In genomic region chr6:142346181-142347110, GRCm38 (mm10) we compare ENCODE assay signal across 8 mouse cellular contexts. TPM values are rescaled to one million over a fixed set of nuclear protein-coding genes. Genes with fewer than 3 reads are reported as not detected.
DNase-seq lines count a peak whose midpoint lies in the region; ATAC-seq lines count a peak whose summit lies in the region.

No protein-coding gene starts in this region.

- DNase-seq in kidney, postnatal 4 days = no peak
- DNase-seq in T-cell, adult 2 months (ENCODE audit: low spot score) = peak; percentile 6
- DNase-seq in hindbrain, embryonic 14.5 days (ENCODE audit: low spot score) = no peak
- no peak for DNase-seq in midbrain, embryonic 14.5 days
- no peak for DNase-seq in yolk sac, embryonic 10.5 days (ENCODE audit: low spot score)
- no peak for DNase-seq in frontal cortex, postnatal 10 days (ENCODE audit: low spot score in 2 of 2)
- DNase-seq in gastrocnemius, postnatal 25 days = no peak

- 56% methylated on average over 12 of the region's 12 CpGs for WGBS in kidney, embryonic 14.5 days
- 64% methylated on average over 12 of the region's 12 CpGs for WGBS in hindbrain, embryonic 14.5 days
- whole genome bisulfite sequencing in midbrain, embryonic 14.5 days = 63% methylated on average over 12 of the region's 12 CpGs

- H3K9me3 ChIP-seq in kidney, embryonic 14.5 days (ENCODE audit: control insufficient read depth, low read length) = no peaks in the 10 kb centered on the region
- no peaks in the 10 kb centered on the region for H3K9me3 ChIP-seq in hindbrain, embryonic 14.5 days (ENCODE audit: control insufficient read depth, low read length)
- H3K9me3 ChIP-seq in midbrain, embryonic 14.5 days (ENCODE audit: control insufficient read depth, low read length) = no peaks in the 10 kb centered on the region

- H3K36me3 ChIP-seq in kidney, embryonic 14.5 days (ENCODE audit: control insufficient read depth, insufficient read depth, low read length) = peaks cover 17% of the 10 kb centered on the region
- peaks cover 37% of the 10 kb centered on the region for H3K36me3 ChIP-seq in hindbrain, embryonic 14.5 days (replicated peaks; ENCODE audit: control insufficient read depth, insufficient read depth)
- peaks cover 26% of the 10 kb centered on the region for H3K36me3 ChIP-seq in midbrain, embryonic 14.5 days (ENCODE audit: control insufficient read depth, insufficient read depth, low read length)

- peak overlapping the region; percentile 75 for H3K4me3 ChIP-seq in kidney, embryonic 14.5 days (ENCODE audit: low read length)
- peak overlapping the region; percentile 76 for H3K4me3 ChIP-seq in hindbrain, embryonic 14.5 days (replicated peaks; ENCODE audit: low read length)
- H3K4me3 ChIP-seq in midbrain, embryonic 14.5 days (replicated peaks; ENCODE audit: low read depth, low read length) = peak overlapping the region; percentile 74

- no peaks in the 10 kb centered on the region for H3K27me3 ChIP-seq in kidney, embryonic 14.5 days (ENCODE audit: control insufficient read depth, insufficient read depth, low read length)
- no peaks in the 10 kb centered on the region for H3K27me3 ChIP-seq in hindbrain, embryonic 14.5 days (ENCODE audit: control insufficient read depth, insufficient read depth, low read length)
- H3K27me3 ChIP-seq in midbrain, embryonic 14.5 days (ENCODE audit: control insufficient read depth, insufficient read depth, low read length) = no peaks in the 10 kb centered on the region

- H3K9ac ChIP-seq in kidney, embryonic 14.5 days (ENCODE audit: low read depth, low read length) = peak overlapping the region; percentile 57; the same call in 1 of the 2 replicates
- peak overlapping the region; percentile 67 for H3K9ac ChIP-seq in hindbrain, embryonic 14.5 days
- peak overlapping the region; percentile 57 for H3K9ac ChIP-seq in midbrain, embryonic 14.5 days (replicated peaks; ENCODE audit: low read length)

- peak overlapping the region; percentile 49 for H3K4me2 ChIP-seq in kidney, embryonic 14.5 days (replicated peaks; ENCODE audit: low read depth, low read length)
- H3K4me2 ChIP-seq in hindbrain, embryonic 14.5 days (replicated peaks) = peak overlapping the region; percentile 65
- H3K4me2 ChIP-seq in midbrain, embryonic 14.5 days (ENCODE audit: low read length) = peak overlapping the region; percentile 67

- no peaks in the 10 kb centered on the region; the same call in 1 of the 2 replicates for H3K4me1 ChIP-seq in kidney, embryonic 14.5 days (ENCODE audit: control insufficient read depth, insufficient read depth, low read length)
- peaks cover 7% of the 10 kb centered on the region; the same call in 1 of the 2 replicates for H3K4me1 ChIP-seq in hindbrain, embryonic 14.5 days (replicated peaks; ENCODE audit: control insufficient read depth, insufficient read depth, low read length)
- peaks cover 4% of the 10 kb centered on the region; the same call in 1 of the 2 replicates for H3K4me1 ChIP-seq in midbrain, embryonic 14.5 days (ENCODE audit: control insufficient read depth, insufficient read depth, low read length)

- no peak overlapping the region for H3K27ac ChIP-seq in kidney, embryonic 14.5 days (ENCODE audit: low read depth, low read length)
- H3K27ac ChIP-seq in hindbrain, embryonic 14.5 days = 0 out of 2 replicates have a peak overlapping the region, but pooled peaks have one; percentile 84
- H3K27ac ChIP-seq in midbrain, embryonic 14.5 days (replicated peaks; ENCODE audit: low read depth, low read length) = no peak overlapping the region; the same call in 1 of the 2 replicates

- no peak for ATAC-seq in kidney, embryonic 14.5 days (ENCODE audit: low FRiP score, low TSS enrichment)
- ATAC-seq in hindbrain, embryonic 14.5 days (ENCODE audit: low FRiP score) = no peak
- no peak for ATAC-seq in midbrain, embryonic 14.5 days (ENCODE audit: low FRiP score, low TSS enrichment)

RNA-seq across cellular contexts. Expression of gene Pyroxd1, which starts 1.0 kb away (rescaled TPM):
- 17.3 and 19.6 TPM in 2 replicates for polyA plus RNA-seq in kidney, embryonic 14.5 days (2014; fragmentation: Nextera tagmentation; extraction: Ambion mirVana)
- 20.3 and 21.1 TPM in 2 replicates for polyA plus RNA-seq in hindbrain, embryonic 14.5 days (2014; fragmentation: Nextera tagmentation; extraction: Ambion mirVana)
- 22.3 and 25.0 TPM in 2 replicates for polyA plus RNA-seq in midbrain, embryonic 14.5 days (2014; fragmentation: Nextera tagmentation; extraction: Ambion mirVana)
- 1 to 10 TPM; 5.9 to 8.0 TPM for total RNA-seq in gastrocnemius, postnatal 25 days (2021)

RNA-seq across cellular contexts. Expression of gene Slco1a5, which starts 23.7 kb away (rescaled TPM):
- polyA plus RNA-seq in kidney, embryonic 14.5 days (2014; fragmentation: Nextera tagmentation; extraction: Ambion mirVana) = 0.12 TPM in 1 of 2 replicates, not detected in the other
- polyA plus RNA-seq in hindbrain, embryonic 14.5 days (2014; fragmentation: Nextera tagmentation; extraction: Ambion mirVana) = 0.40 and 0.75 TPM in 2 replicates
- 0.32 and 0.57 TPM in 2 replicates for polyA plus RNA-seq in midbrain, embryonic 14.5 days (2014; fragmentation: Nextera tagmentation; extraction: Ambion mirVana)
- not detected for total RNA-seq in gastrocnemius, postnatal 25 days (2021)

RNA-seq across cellular contexts. Expression of gene Recql, which starts 40.4 kb away (rescaled TPM):
- 18.3 and 30.8 TPM in 2 replicates for polyA plus RNA-seq in kidney, embryonic 14.5 days (2014; fragmentation: Nextera tagmentation; extraction: Ambion mirVana)
- 27.2 and 28.4 TPM in 2 replicates for polyA plus RNA-seq in hindbrain, embryonic 14.5 days (2014; fragmentation: Nextera tagmentation; extraction: Ambion mirVana)
- polyA plus RNA-seq in midbrain, embryonic 14.5 days (2014; fragmentation: Nextera tagmentation; extraction: Ambion mirVana) = 28.6 and 35.7 TPM in 2 replicates
- total RNA-seq in gastrocnemius, postnatal 25 days (2021) = 1 to 10 TPM; 4.1 to 4.7 TPM

RNA-seq across cellular contexts. Expression of gene Golt1b, which starts 40.6 kb away (rescaled TPM):
- polyA plus RNA-seq in kidney, embryonic 14.5 days (2014; fragmentation: Nextera tagmentation; extraction: Ambion mirVana) = 110 and 122 TPM in 2 replicates
- polyA plus RNA-seq in hindbrain, embryonic 14.5 days (2014; fragmentation: Nextera tagmentation; extraction: Ambion mirVana) = 82.7 and 84.3 TPM in 2 replicates
- 92.3 and 108 TPM in 2 replicates for polyA plus RNA-seq in midbrain, embryonic 14.5 days (2014; fragmentation: Nextera tagmentation; extraction: Ambion mirVana)
- 10 to 100 TPM; 13.0 to 16.5 TPM for total RNA-seq in gastrocnemius, postnatal 25 days (2021)

RNA-seq across cellular contexts. Expression of gene Iapp, which starts 48.2 kb away (rescaled TPM):
- not detected in 2 replicates for polyA plus RNA-seq in kidney, embryonic 14.5 days (2014; fragmentation: Nextera tagmentation; extraction: Ambion mirVana)
- not detected in 2 replicates for polyA plus RNA-seq in hindbrain, embryonic 14.5 days (2014; fragmentation: Nextera tagmentation; extraction: Ambion mirVana)
- polyA plus RNA-seq in midbrain, embryonic 14.5 days (2014; fragmentation: Nextera tagmentation; extraction: Ambion mirVana) = not detected in 2 replicates
- total RNA-seq in gastrocnemius, postnatal 25 days (2021) = not detected
